Mouse (Mus musculus): ENCODE results near the gene Pde3a.

DNA sequence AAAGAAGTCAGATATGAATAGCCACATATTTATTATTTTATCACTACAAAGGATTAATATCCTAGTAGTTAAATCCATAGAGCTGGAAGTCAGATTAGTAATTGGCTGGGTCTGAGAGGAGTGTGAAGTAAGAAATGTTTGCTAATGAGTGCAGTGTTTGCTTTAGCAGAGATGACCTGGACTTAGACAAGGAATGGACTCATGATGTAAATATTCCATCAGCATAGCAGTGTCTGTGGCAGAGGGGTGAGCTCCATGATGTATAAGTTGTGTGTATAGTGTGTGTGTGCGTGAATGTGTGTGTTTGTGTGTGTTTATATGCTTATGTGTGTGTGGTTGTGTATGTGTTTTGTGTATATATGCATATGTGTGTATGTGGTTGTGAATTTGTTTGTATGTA lies 7.3 kb upstream of the Pde3a start:
- TF ChIP-seq CTCF (IDR thresholded peaks at IDR 0.05; ENCODE audit: low read depth, low read length) (no peak), POLR2A (IDR thresholded peaks at IDR 0.05; ENCODE audit: extremely low read depth, insufficient read depth, low read length) (no peak)

Measured in liver, adult 2 months (tissue).